22 mouse cellular contexts compared by ENCODE assay signal in the genomic region with DNA sequence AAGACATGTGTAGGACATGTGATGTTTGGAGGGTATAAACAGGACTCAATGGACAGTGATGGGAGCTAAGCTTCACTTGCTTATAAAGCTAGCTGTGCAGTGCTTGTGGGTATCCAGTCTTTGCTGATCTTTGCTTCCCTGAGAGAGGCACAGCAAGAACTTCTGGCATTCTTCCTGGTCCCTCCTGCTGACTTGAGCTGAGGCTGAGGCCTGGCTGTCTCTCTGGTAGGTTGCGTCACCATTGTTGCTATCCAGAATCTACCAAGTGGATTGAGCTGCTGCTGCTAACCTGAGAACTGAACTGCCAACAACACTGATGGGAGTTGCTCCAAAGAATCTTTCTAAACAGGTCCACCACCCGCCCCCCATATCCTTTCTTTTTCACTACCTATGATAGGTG. TPM values are rescaled to one million over a fixed set of nuclear protein-coding genes. Genes with fewer than 3 reads are reported as not detected.
DNase-seq lines count a peak whose midpoint lies in the region; ATAC-seq and TF ChIP-seq lines count a peak whose summit lies in the region.
"Had no signal": no experiment of that assay in that cellular context is flagged by ENCODE, and none has a peak within 500 bp of the region (broad histone marks: within the 10 kb centered on the region; RNA-seq: fewer than 3 reads in every experiment).

No protein-coding gene starts in this region.

- peak; percentile 95 for DNase-seq in heart, adult 11 months
- DNase-seq in heart, postnatal 4 days, result no peak
- DNase-seq in lung, embryonic 14.5 days, result peak; percentile 26
- no peak for DNase-seq in lung, adult 2 months
- peak; percentile 67 for DNase-seq in lung, postnatal 36 days
- DNase-seq in cerebellum, adult 9-10 months, result no peak
- DNase-seq: cerebellum, adult 11-12 months; cerebellum, postnatal 14 days; heart, postnatal 10 days; kidney, postnatal 4 days; layer of hippocampus, adult 9-11 months; spleen, adult 18-20 months had no signal

- H3K36me3 ChIP-seq in lung, embryonic 14.5 days (ENCODE audit: insufficient read depth), result no peaks in the 10 kb centered on the region
- H3K36me3 ChIP-seq in C2C12 (ENCODE audit: control insufficient read depth, insufficient read depth), result no peaks in the 10 kb centered on the region
- H3K36me3 ChIP-seq: heart, embryonic 12.5 days; hindbrain, embryonic 12.5 days; midbrain, embryonic 13.5 days had no signal

- no peak overlapping the region for H3K9ac ChIP-seq in lung, embryonic 14.5 days
- H3K9ac ChIP-seq: heart, embryonic 12.5 days; hindbrain, embryonic 12.5 days; midbrain, embryonic 13.5 days had no signal

- H3K9me3 ChIP-seq in lung, embryonic 14.5 days (ENCODE audit: low read depth, low read length), result no peaks in the 10 kb centered on the region
- H3K9me3 ChIP-seq: heart, embryonic 12.5 days; hindbrain, embryonic 12.5 days; midbrain, embryonic 13.5 days had no signal

- H3K27ac ChIP-seq in lung, embryonic 14.5 days (ENCODE audit: low read depth), result no peak overlapping the region
- H3K27ac ChIP-seq: hindbrain, embryonic 12.5 days; midbrain, embryonic 13.5 days had no signal

- TF ChIP-seq CTCF in lung, embryonic 14.5 days (IDR thresholded peaks at IDR 0.05; ENCODE audit: low read depth), result no peak
- no peak for TF ChIP-seq CTCF in lung, adult 2 months (IDR thresholded peaks at IDR 0.05; ENCODE audit: insufficient read depth, low read length)
- no peak for TF ChIP-seq CTCF in C2C12 (IDR thresholded peaks at IDR 0.05; ENCODE audit: control insufficient read depth, insufficient read depth, insufficient read length)

- H3K4me3 ChIP-seq in lung, embryonic 14.5 days (ENCODE audit: low read depth, low read length), result no peak overlapping the region
- H3K4me3 ChIP-seq in lung, adult 2 months (replicated peaks; ENCODE audit: extremely low read depth, low read depth, low read length), result no peak overlapping the region
- H3K4me3 ChIP-seq in C2C12 (ENCODE audit: insufficient read depth, poor library complexity, severe bottlenecking), result no peak overlapping the region
- H3K4me3 ChIP-seq: heart, embryonic 12.5 days; hindbrain, embryonic 12.5 days; midbrain, embryonic 13.5 days had no signal

- no peak overlapping the region for H3ac ChIP-seq in C2C12 (ENCODE audit: control insufficient read depth, insufficient read length, low read depth)

- no peaks in the 10 kb centered on the region for H3K4me1 ChIP-seq in lung, embryonic 14.5 days (ENCODE audit: insufficient read depth)
- no peaks in the 10 kb centered on the region for H3K4me1 ChIP-seq in lung, adult 2 months (ENCODE audit: control insufficient read depth, insufficient read depth, low read length)
- H3K4me1 ChIP-seq: heart, embryonic 12.5 days; hindbrain, embryonic 12.5 days; midbrain, embryonic 13.5 days had no signal

- no peak for TF ChIP-seq POLR2A in lung, adult 2 months (IDR thresholded peaks at IDR 0.05; ENCODE audit: borderline replicate concordance, extremely low read depth, low read depth, low read length)

- no peaks in the 10 kb centered on the region for H3K79me3 ChIP-seq in C2C12 (ENCODE audit: low read depth)

- WGBS in lung, embryonic 14.5 days, result 88% methylated on average over 2 of the region's 2 CpGs
- WGBS in lung, adult 2 months, result 83% methylated on average over 2 of the region's 2 CpGs

- no peaks in the 10 kb centered on the region for H3K27me3 ChIP-seq in lung, embryonic 14.5 days (ENCODE audit: insufficient read depth, low read length)
- no peaks in the 10 kb centered on the region for H3K27me3 ChIP-seq in C2C12 (ENCODE audit: control insufficient read depth, insufficient read depth, insufficient read length)
- H3K27me3 ChIP-seq: heart, embryonic 12.5 days; hindbrain, embryonic 12.5 days; midbrain, embryonic 13.5 days had no signal

- H3K4me2 ChIP-seq in lung, embryonic 14.5 days, result no peak overlapping the region
- H3K4me2 ChIP-seq: heart, embryonic 12.5 days; hindbrain, embryonic 12.5 days; midbrain, embryonic 13.5 days had no signal

- H3K79me2 ChIP-seq in C2C12 (ENCODE audit: control insufficient read depth, insufficient read depth), result no peaks in the 10 kb centered on the region

- ATAC-seq in lung, embryonic 14.5 days (ENCODE audit: insufficient read depth), result no peak
- ATAC-seq in megakaryocyte progenitor cell, adult 5-6 weeks (replicated peaks; ENCODE audit: poor library complexity), result no peak
- ATAC-seq: CD4-positive, CD25-positive, alpha-beta regulatory T cell, adult 4 months; intestine, postnatal 0 days; midbrain, embryonic 13.5 days had no signal

TF ChIP-seq in C2C12, 6 proteins besides CTCF, POLR2A, EP300 and RAD21:
- TF ChIP-seq MYOG (IDR thresholded peaks at IDR 0.05; ENCODE audit: control insufficient read depth, extremely low read depth, insufficient read length), result no peak
- peak; percentile 46 for TF ChIP-seq CEBPB (IDR thresholded peaks at IDR 0.05; ENCODE audit: low read depth)

RNA-seq across cellular contexts. Expression of a gene that starts 21.2 kb away (rescaled TPM):
- total RNA-seq in heart, postnatal 4 days (2021), result 10 to 100 TPM; 70.5 to 74.2 TPM
- 69.3 and 75.0 TPM in 2 replicates for polyA plus RNA-seq in lung, embryonic 14.5 days (2014; fragmentation: Nextera tagmentation; extraction: Ambion mirVana)
- 28.7 and 53.1 TPM in 2 replicates for polyA plus RNA-seq in lung, adult 2 months (2012; rRNA removed)
- polyA plus RNA-seq in C2C12 (2012; fragmentation: generic; extraction: Trizol), result 4.6 TPM
- not detected in 2 replicates for total RNA-seq in megakaryocyte progenitor cell, adult 5-6 weeks (2015)
- 0.27 TPM in 1 of 2 replicates, not detected in the other for total RNA-seq in megakaryocyte progenitor cell, adult 5-6 weeks (2017)
- total RNA-seq: monocyte, adult 5-6 weeks had no signal

RNA-seq across cellular contexts. Expression of a gene that starts 23.5 kb away (rescaled TPM):
- total RNA-seq in heart, postnatal 4 days (2021), result 10 to 100 TPM; 16.1 to 17.0 TPM
- 39.4 and 40.0 TPM in 2 replicates for polyA plus RNA-seq in lung, embryonic 14.5 days (2014; fragmentation: Nextera tagmentation; extraction: Ambion mirVana)
- polyA plus RNA-seq in lung, adult 2 months (2012; rRNA removed), result 0.28 TPM in 1 of 2 replicates, not detected in the other
- 11.2 TPM for polyA plus RNA-seq in C2C12 (2012; fragmentation: generic; extraction: Trizol)
- total RNA-seq in megakaryocyte progenitor cell, adult 5-6 weeks (2015), result 37.1 and 38.1 TPM in 2 replicates
- total RNA-seq in megakaryocyte progenitor cell, adult 5-6 weeks (2017), result 47.6 and 53.9 TPM in 2 replicates

RNA-seq across cellular contexts. Expression of a gene that starts 23.8 kb away (rescaled TPM):
- total RNA-seq in heart, postnatal 4 days (2021), result 10 to 100 TPM; 13.7 to 14.5 TPM
- 14.8 and 17.7 TPM in 2 replicates for polyA plus RNA-seq in lung, embryonic 14.5 days (2014; fragmentation: Nextera tagmentation; extraction: Ambion mirVana)
- 0.81 and 1.4 TPM in 2 replicates for polyA plus RNA-seq in lung, adult 2 months (2012; rRNA removed)
- polyA plus RNA-seq in C2C12 (2012; fragmentation: generic; extraction: Trizol), result 3.5 TPM
- 52.3 and 61.5 TPM in 2 replicates for total RNA-seq in megakaryocyte progenitor cell, adult 5-6 weeks (2015)
- total RNA-seq in megakaryocyte progenitor cell, adult 5-6 weeks (2017), result 39.9 and 60.8 TPM in 2 replicates

RNA-seq across cellular contexts. Expression of a gene that starts 46.8 kb away (rescaled TPM):
- under 1 TPM; 0.25 to 0.26 TPM for total RNA-seq in heart, postnatal 4 days (2021)
- polyA plus RNA-seq in lung, embryonic 14.5 days (2014; fragmentation: Nextera tagmentation; extraction: Ambion mirVana), result 1.0 and 1.5 TPM in 2 replicates
- 0.23 and 0.73 TPM in 2 replicates for polyA plus RNA-seq in lung, adult 2 months (2012; rRNA removed)
- 0.32 TPM for polyA plus RNA-seq in C2C12 (2012; fragmentation: generic; extraction: Trizol)
- total RNA-seq in megakaryocyte progenitor cell, adult 5-6 weeks (2015), result not detected in 2 replicates
- total RNA-seq in megakaryocyte progenitor cell, adult 5-6 weeks (2017), result 0.04 TPM in 1 of 2 replicates, not detected in the other
- total RNA-seq: megakaryocyte, adult 5-6 weeks; monocyte, adult 5-6 weeks had no signal
- polyA plus RNA-seq: liver, adult 2 months had no signal

RNA-seq across cellular contexts. Expression of a gene that starts 52.8 kb away (rescaled TPM):
- total RNA-seq in heart, postnatal 4 days (2021), result 10 to 100 TPM; 58.9 to 64.4 TPM
- polyA plus RNA-seq in lung, embryonic 14.5 days (2014; fragmentation: Nextera tagmentation; extraction: Ambion mirVana), result 83.5 and 86.8 TPM in 2 replicates
- polyA plus RNA-seq in lung, adult 2 months (2012; rRNA removed), result 10.4 and 17.4 TPM in 2 replicates
- 58.7 TPM for polyA plus RNA-seq in C2C12 (2012; fragmentation: generic; extraction: Trizol)
- total RNA-seq in megakaryocyte progenitor cell, adult 5-6 weeks (2015), result 81.6 and 83.7 TPM in 2 replicates
- 73.1 and 77.1 TPM in 2 replicates for total RNA-seq in megakaryocyte progenitor cell, adult 5-6 weeks (2017)

Comparison
In these comparisons a context has a peak if more than half of its experiments do, and no peak if none do; other contexts are left out.
1. DNase-seq: peak in heart, adult 11 months (single experiment), lung, embryonic 14.5 days (single experiment) and lung, postnatal 36 days (single experiment); none in heart, postnatal 4 days (single experiment), lung, adult 2 months (single experiment) and cerebellum, adult 9-10 months (single experiment).